Mouse (Mus musculus) cerebellum, adult 11-12 months (tissue): Measurements from ENCODE around the gene Tlr13.
"Not testable (repeated sequence)": the region's sequence is repeated elsewhere in the genome, so short reads cannot be mapped to it uniquely, and the experiment has no call there.

ENCODE experiments used
- DNase-seq: peaks from one replicate; pipeline ENCODE4 v3.0.0; 2022

Tlr13 gene

DNA sequence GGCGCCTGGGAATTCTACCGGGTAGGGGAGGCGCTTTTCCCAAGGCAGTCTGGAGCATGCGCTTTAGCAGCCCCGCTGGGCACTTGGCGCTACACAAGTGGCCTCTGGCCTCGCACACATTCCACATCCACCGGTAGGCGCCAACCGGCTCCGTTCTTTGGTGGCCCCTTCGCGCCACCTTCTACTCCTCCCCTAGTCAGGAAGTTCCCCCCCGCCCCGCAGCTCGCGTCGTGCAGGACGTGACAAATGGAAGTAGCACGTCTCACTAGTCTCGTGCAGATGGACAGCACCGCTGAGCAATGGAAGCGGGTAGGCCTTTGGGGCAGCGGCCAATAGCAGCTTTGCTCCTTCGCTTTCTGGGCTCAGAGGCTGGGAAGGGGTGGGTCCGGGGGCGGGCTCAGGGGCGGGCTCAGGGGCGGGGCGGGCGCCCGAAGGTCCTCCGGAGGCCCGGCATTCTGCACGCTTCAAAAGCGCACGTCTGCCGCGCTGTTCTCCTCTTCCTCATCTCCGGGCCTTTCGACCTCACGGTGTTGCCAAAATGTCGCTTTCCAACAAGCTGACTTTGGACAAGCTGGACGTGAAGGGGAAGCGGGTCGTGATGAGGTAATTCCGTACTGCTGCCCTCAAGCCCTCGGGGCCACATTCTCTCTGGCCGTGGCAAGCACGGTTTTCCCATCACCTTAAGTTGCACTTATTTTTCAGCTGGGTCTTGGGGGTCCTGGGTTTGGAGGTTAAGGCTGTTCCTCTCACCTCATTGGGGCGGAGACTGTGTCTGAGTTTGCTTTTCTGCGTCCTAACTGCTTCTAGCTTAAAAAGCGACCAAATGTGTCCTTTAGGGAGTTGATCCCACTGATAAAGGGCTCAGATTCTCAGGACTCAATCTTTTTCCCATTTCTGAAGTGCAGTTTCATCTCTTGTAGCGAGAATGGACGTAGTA, 44.0 kb downstream of the Tlr13 start, which contains the start of gene Pgk1:
Gene Pgk1, plus strand, starts transcription at position 388 of the 937 bp plus-strand sequence.
- peak; percentile 97 for DNase-seq

DNA sequence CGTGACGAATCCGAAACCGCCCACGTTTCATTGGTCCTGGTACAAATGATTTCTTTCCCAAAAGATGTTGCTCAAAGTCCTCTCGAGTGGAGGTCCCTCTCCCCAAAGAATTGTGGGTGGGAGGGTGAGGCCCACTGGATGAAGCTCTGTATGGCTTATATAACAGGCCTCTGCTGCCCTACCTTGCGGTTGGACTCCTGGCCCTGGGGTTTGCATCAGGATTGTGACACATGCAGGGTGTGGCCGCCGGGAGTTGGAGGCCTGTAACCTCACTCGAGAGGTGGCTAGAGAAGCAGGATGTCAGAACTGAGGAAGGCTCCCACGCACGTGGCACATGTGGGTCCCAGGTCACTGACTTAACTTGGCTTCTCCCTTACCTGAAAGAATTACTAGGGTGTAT, 44.7 kb downstream of the Tlr13 start:
- peak; percentile 47 for DNase-seq

DNA sequence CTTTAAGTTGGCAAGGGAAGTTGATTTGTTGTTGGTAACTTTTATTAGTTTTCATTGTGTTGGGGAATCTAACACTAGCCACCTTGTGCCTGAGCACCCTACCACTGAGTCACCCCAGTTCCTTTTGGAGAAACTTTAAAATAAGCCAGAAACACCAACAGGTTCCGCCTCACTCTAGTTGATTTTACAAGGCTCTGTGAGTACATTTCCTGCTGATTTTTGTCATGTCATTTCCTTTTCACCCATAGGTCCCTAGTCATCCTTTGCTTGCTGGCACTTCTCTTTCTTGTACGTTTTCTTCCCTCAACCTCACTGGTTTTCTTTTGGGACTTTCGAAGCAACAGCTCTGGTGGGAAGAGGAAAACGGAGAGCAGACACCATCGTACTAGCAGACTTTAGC, 46.4 kb downstream of the Tlr13 start:
- no peak for DNase-seq

DNA sequence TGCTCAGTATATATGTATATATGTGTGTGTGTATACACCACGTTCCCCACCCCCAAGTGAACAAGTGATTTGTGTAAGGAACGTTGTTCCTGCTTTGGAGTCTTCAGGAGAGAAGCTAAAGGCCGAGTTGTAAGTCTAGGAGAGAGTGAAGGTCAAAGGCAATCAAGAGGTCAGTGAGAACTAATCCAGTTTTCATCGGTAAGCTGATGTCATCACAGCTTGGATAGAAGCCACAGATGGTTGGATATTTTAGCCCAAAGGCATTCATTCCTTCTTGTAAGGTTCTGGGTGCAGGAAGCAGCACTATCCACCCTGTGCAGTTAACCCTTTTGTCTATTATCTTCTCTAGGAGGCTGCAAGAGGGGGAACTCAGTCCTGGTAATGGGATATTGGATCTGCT, 47.1 kb downstream of the Tlr13 start:
- DNase-seq = no peak

DNA sequence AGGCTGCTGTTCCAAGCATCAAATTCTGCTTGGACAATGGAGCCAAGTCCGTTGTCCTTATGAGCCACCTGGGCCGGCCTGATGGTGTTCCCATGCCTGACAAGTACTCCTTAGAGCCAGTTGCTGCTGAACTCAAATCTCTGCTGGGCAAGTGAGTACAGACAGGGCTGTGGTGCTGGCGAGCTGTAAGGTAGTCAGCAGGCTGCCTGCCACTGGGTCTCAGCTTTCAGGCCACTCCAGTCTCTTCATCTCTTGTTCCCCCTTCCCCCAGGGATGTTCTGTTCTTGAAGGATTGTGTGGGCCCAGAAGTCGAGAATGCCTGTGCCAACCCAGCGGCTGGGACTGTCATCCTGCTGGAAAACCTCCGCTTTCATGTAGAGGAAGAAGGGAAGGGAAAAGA, 51.4 kb downstream of the Tlr13 start:
- DNase-seq = not testable (repeated sequence)

DNA sequence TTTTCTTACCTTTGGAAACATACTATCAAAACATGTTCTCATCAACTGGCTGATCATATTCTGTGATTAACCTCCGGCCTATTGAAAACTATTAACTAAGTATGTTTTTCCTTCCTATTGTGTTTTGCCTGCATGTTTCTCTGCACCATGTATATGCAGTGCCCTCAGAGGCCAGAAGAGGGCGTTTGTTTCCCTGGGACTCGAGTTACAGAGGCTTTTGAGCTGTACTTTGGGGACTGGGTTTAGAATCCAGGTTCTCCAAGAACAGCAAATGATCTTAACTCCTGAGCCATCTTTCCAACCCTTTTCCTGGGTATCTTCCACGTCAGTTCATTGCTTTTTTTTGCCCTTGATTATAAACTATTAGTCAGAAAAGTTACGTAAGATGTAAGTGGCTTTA, 54.3 kb downstream of the Tlr13 start:
- DNase-seq = no peak

DNA sequence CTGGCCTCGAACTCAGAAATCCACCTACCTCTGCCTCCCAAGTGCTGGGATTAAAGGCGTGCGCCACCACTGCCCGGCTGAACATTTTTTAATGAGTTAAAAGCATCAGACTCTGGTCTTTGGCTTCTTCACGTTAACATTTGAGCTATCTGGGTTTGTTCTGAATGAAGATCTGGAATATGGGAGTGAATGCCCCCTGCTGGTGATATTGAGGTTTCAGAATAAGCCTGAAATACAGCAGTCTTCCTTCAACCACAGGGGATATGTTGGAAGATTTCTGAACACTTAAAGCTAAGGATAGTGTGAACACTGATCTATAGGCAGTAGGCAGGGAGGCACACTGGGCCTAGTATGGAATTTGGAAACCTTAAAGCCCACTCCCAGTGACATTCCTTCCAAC, 55.9 kb downstream of the Tlr13 start:
- no peak for DNase-seq

DNA sequence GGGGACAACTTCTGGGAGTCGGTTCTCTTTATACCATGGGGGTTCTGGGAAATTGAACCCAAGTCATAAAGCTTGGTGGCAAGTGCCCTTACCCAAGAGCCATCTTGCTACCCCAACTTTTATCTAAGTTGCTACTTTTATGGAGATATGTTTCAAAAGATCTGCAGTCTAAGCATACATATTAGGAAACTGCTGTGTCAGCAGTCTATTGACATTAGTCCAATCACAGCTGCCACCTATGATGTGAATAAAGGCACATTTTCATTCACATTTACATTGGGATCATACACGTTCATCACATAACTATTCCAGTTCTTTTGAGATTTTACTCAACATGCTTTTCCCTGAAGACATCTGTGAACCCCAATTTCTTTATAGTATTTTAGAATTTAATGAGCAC, 66.1 kb downstream of the Tlr13 start:
- no peak for DNase-seq
